Mouse (Mus musculus) neural tube, embryonic 13.5 days (tissue): Measurements from ENCODE around the gene Olfr10. TPM values are rescaled to one million over a fixed set of nuclear protein-coding genes. Genes with fewer than 3 reads are reported as not detected.

Experiments
- ATAC-seq: fragments of 200-750 bp; cut with Nextera tagmentation; 2 replicates; pipeline ENCODE4 v1.8.0; 2017; ENCODE audit warnings: low read depth, mild to moderate bottlenecking, moderate TSS enrichment, moderate library complexity
- H3K27ac ChIP-seq: fragments of 300-500 bp; sonication (generic); replicated peaks from 2 replicates; pipeline ENCODE4 v1.5.1; 2015; ENCODE audit warnings: moderate library complexity, mild to moderate bottlenecking, inconsistent platforms
- H3K27me3 ChIP-seq: fragments of 300-500 bp; sonication (generic); 2 replicates; pipeline ENCODE4 v1.6.1; 2015; ENCODE audit warnings: mild to moderate bottlenecking, inconsistent platforms
- H3K36me3 ChIP-seq: fragments of 300-500 bp; sonication (generic); 2 replicates; pipeline ENCODE4 v1.6.1; 2015; ENCODE audit warnings: mild to moderate bottlenecking, inconsistent platforms
- H3K4me1 ChIP-seq: fragments of 300-500 bp; sonication (generic); replicated peaks from 2 replicates; pipeline ENCODE4 v1.6.1; 2015; ENCODE audit warnings: inconsistent platforms
- H3K4me2 ChIP-seq: fragments of 300-500 bp; sonication (generic); 2 replicates; pipeline ENCODE4 v1.6.1; 2015; ENCODE audit warnings: inconsistent platforms, mild to moderate bottlenecking, moderate library complexity
- H3K4me3 ChIP-seq: fragments of 300-500 bp; sonication (generic); 2 replicates; pipeline ENCODE4 v1.5.1; 2015; ENCODE audit warnings: mild to moderate bottlenecking, inconsistent platforms
- H3K9ac ChIP-seq: fragments of 300-500 bp; sonication (generic); 2 replicates; pipeline ENCODE4 v1.6.1; 2015; ENCODE audit warnings: moderate library complexity, mild to moderate bottlenecking, inconsistent platforms
- H3K9me3 ChIP-seq: fragments of 300-500 bp; sonication (generic); 2 replicates; pipeline ENCODE4 v1.6.1; 2016; ENCODE audit warnings: inconsistent platforms
- WGBS: fragments of 180-500 bp; shearing (Covaris S2); methylation state at CpG from one replicate; pipeline ENCODE4 v1.1.7; 2015; 5-methylcytosine and 5-hydroxymethylcytosine counted together
- polyA plus RNA-seq: library from polyadenylated mRNA; unstranded; fragments of >200 nt; fragmentation: Nextera tagmentation; extraction: Ambion mirVana; gene quantifications from 2 replicates; pipeline ENCODE4 v1.2.1, GENCODE M21; 2015

Gene Olfr10
- not detected in 2 replicates for polyA plus RNA-seq

GRCm38 (mm10) chr11:49304441-49304840 lies at the start of gene Olfr10:
Olfr10 (plus strand) TSS chr11:49304741.
- H3K27me3 ChIP-seq: no peaks in the 10 kb centered on the region
- H3K9ac ChIP-seq: no peak within 1 kb of the TSS
- no peak within 1 kb of the TSS for H3K4me3 ChIP-seq
- no peak within 1 kb of the TSS for H3K27ac ChIP-seq
- no peaks in the 10 kb centered on the region for H3K4me1 ChIP-seq
- no peaks in the 10 kb centered on the region for H3K36me3 ChIP-seq
- no peak within 1 kb of the TSS for H3K4me2 ChIP-seq
- ATAC-seq: no peak
- H3K9me3 ChIP-seq: no peaks in the 10 kb centered on the region

GRCm38 (mm10) chr11:49259296-49259695 lies 45.2 kb upstream of the Olfr10 start:
- no peak for ATAC-seq
- Histone ChIP-seq H3K4me3 (no peak overlapping the region), H3K36me3 (peaks cover 29% of the 10 kb centered on the region), H3K27ac (no peak overlapping the region), H3K4me2 (no peak overlapping the region), H3K9ac (no peak overlapping the region), H3K4me1 (no peaks in the 10 kb centered on the region), H3K9me3 (no peaks in the 10 kb centered on the region), H3K27me3 (no peaks in the 10 kb centered on the region)
- WGBS: 90% methylated on average over 2 of the region's 2 CpGs

GRCm38 (mm10) chr11:49259829-49260228 lies 44.7 kb upstream of the Olfr10 start:
- H3K27ac ChIP-seq: no peak overlapping the region
- H3K9ac ChIP-seq: no peak overlapping the region
- no peak overlapping the region for H3K4me2 ChIP-seq
- no peak for ATAC-seq
- no peaks in the 10 kb centered on the region for H3K9me3 ChIP-seq
- H3K4me3 ChIP-seq: no peak overlapping the region
- H3K27me3 ChIP-seq: no peaks in the 10 kb centered on the region
- WGBS: 84% methylated on average over 1 of the region's 1 CpGs
- H3K4me1 ChIP-seq: no peaks in the 10 kb centered on the region
- peaks cover 26% of the 10 kb centered on the region for H3K36me3 ChIP-seq

GRCm38 (mm10) chr11:49260598-49261312 lies 43.8 kb upstream of the Olfr10 start:
- no peak overlapping the region for H3K9ac ChIP-seq
- H3K4me2 ChIP-seq: no peak overlapping the region
- H3K36me3 ChIP-seq: peaks cover 30% of the 10 kb centered on the region
- no peak overlapping the region for H3K4me3 ChIP-seq
- no peak overlapping the region for H3K27ac ChIP-seq
- 95% methylated on average over 21 of the region's 21 CpGs for WGBS
- ATAC-seq: no peak
- no peaks in the 10 kb centered on the region for H3K9me3 ChIP-seq
- H3K27me3 ChIP-seq: no peaks in the 10 kb centered on the region
- no peaks in the 10 kb centered on the region for H3K4me1 ChIP-seq

GRCm38 (mm10) chr11:49261313-49261855 lies 43.2 kb upstream of the Olfr10 start:
- Histone ChIP-seq H3K4me1 (no peaks in the 10 kb centered on the region), H3K27me3 (no peaks in the 10 kb centered on the region), H3K27ac (no peak overlapping the region), H3K4me2 (no peak overlapping the region), H3K9ac (no peak overlapping the region), H3K9me3 (no peaks in the 10 kb centered on the region), H3K4me3 (no peak overlapping the region), H3K36me3 (peaks cover 30% of the 10 kb centered on the region)
- no peak for ATAC-seq
- 94% methylated on average over 14 of the region's 14 CpGs for WGBS

GRCm38 (mm10) chr11:49262286-49262685 lies 42.3 kb upstream of the Olfr10 start:
- Histone ChIP-seq H3K4me2 (no peak overlapping the region), H3K9me3 (no peaks in the 10 kb centered on the region), H3K4me1 (no peaks in the 10 kb centered on the region), H3K4me3 (no peak overlapping the region), H3K9ac (0 out of 2 replicates have a peak overlapping the region, but pooled peaks have one; percentile 8), H3K36me3 (peaks cover 30% of the 10 kb centered on the region), H3K27me3 (no peaks in the 10 kb centered on the region), H3K27ac (no peak overlapping the region)
- no peak for ATAC-seq
- 90% methylated on average over 5 of the region's 5 CpGs for WGBS

GRCm38 (mm10) chr11:49263149-49263548 lies 41.4 kb upstream of the Olfr10 start:
- 98% methylated on average over 6 of the region's 6 CpGs for WGBS

GRCm38 (mm10) chr11:49264081-49264480 lies 40.5 kb upstream of the Olfr10 start:
- no peaks in the 10 kb centered on the region for H3K9me3 ChIP-seq
- ATAC-seq: no peak
- no peak overlapping the region for H3K4me2 ChIP-seq
- WGBS: 87% methylated on average over 7 of the region's 7 CpGs
- no peak overlapping the region for H3K9ac ChIP-seq
- H3K27ac ChIP-seq: no peak overlapping the region
- H3K4me3 ChIP-seq: no peak overlapping the region
- peaks cover 30% of the 10 kb centered on the region for H3K36me3 ChIP-seq
- no peaks in the 10 kb centered on the region for H3K27me3 ChIP-seq
- H3K4me1 ChIP-seq: no peaks in the 10 kb centered on the region

More at GRCm38 (mm10) chr11:49263149-49263548, 41.4 kb upstream of the Olfr10 start:
- peaks cover 30% of the 10 kb centered on the region for H3K36me3 ChIP-seq
- H3K9ac ChIP-seq: no peak overlapping the region
- no peak overlapping the region for H3K4me2 ChIP-seq
- ATAC-seq: no peak
- H3K27ac ChIP-seq: no peak overlapping the region
- H3K9me3 ChIP-seq: no peaks in the 10 kb centered on the region
- no peaks in the 10 kb centered on the region for H3K27me3 ChIP-seq
- H3K4me1 ChIP-seq: no peaks in the 10 kb centered on the region
- H3K4me3 ChIP-seq: no peak overlapping the region

- H3K27ac ChIP-seq: no peak overlapping the region
Observed at GRCm38 (mm10) chr11:49264622-49265021, 39.9 kb upstream of the Olfr10 start.

GRCm38 (mm10) chr11:49265101-49265500 lies 39.4 kb upstream of the Olfr10 start:
- H3K4me1 ChIP-seq: no peaks in the 10 kb centered on the region
- no peak overlapping the region for H3K4me3 ChIP-seq
- no peak overlapping the region for H3K4me2 ChIP-seq
- no peaks in the 10 kb centered on the region for H3K9me3 ChIP-seq
- H3K36me3 ChIP-seq: peaks cover 30% of the 10 kb centered on the region
- 85% methylated on average over 8 of the region's 8 CpGs for WGBS
- no peak overlapping the region for H3K27ac ChIP-seq
- H3K9ac ChIP-seq: no peak overlapping the region
- no peaks in the 10 kb centered on the region for H3K27me3 ChIP-seq
- no peak for ATAC-seq

More at GRCm38 (mm10) chr11:49264622-49265021, 39.9 kb upstream of the Olfr10 start:
- Histone ChIP-seq H3K9me3 (no peaks in the 10 kb centered on the region), H3K9ac (no peak overlapping the region), H3K4me2 (no peak overlapping the region), H3K4me1 (no peaks in the 10 kb centered on the region), H3K27me3 (no peaks in the 10 kb centered on the region), H3K4me3 (no peak overlapping the region), H3K36me3 (peaks cover 30% of the 10 kb centered on the region)
- 86% methylated on average over 11 of the region's 11 CpGs for WGBS
- ATAC-seq: no peak

- 91% methylated on average over 6 of the region's 6 CpGs for WGBS
- no peaks in the 10 kb centered on the region for H3K4me1 ChIP-seq
- no peak for ATAC-seq
- no peak overlapping the region for H3K27ac ChIP-seq
- H3K36me3 ChIP-seq: peaks cover 16% of the 10 kb centered on the region
- H3K4me3 ChIP-seq: no peak overlapping the region
- H3K9me3 ChIP-seq: no peaks in the 10 kb centered on the region
- H3K27me3 ChIP-seq: no peaks in the 10 kb centered on the region
- no peak overlapping the region for H3K4me2 ChIP-seq
- H3K9ac ChIP-seq: no peak overlapping the region
Observed at GRCm38 (mm10) chr11:49266671-49267070, 37.9 kb upstream of the Olfr10 start.

- WGBS: 83% methylated on average over 10 of the region's 10 CpGs
- peaks cover 10% of the 10 kb centered on the region for H3K36me3 ChIP-seq
- H3K4me3 ChIP-seq: no peak overlapping the region
- ATAC-seq: no peak
- no peak overlapping the region for H3K9ac ChIP-seq
- H3K4me2 ChIP-seq: no peak overlapping the region
- H3K4me1 ChIP-seq: no peaks in the 10 kb centered on the region
- no peak overlapping the region for H3K27ac ChIP-seq
- H3K27me3 ChIP-seq: no peaks in the 10 kb centered on the region
- no peaks in the 10 kb centered on the region for H3K9me3 ChIP-seq
Observed at GRCm38 (mm10) chr11:49267316-49267715, 37.2 kb upstream of the Olfr10 start.
